Comparison of ENCODE assay signal across 13 mouse cellular contexts in the genomic region with DNA sequence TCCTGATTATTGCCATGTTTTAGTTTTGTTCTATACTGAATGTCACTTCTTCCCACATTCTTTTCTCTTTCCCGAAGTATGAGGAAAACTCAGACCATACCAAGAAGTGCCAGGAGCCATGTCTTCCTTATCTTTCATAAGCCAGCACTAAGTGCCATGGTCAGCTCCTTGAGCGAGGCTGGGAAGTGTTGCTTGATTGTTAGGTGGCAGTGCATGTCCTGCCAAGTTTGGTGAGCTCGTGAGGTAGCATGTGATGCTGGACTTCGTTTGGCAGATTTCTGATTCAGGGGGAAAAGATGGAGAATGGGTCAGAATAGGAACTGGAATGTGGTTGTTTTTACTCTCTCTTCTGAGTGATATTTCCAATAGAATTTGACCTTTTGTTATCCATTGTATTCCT.
A peak's percentile ranks its signal among the peaks of the same experiment; 100 is the strongest.
DNase-seq lines count a peak whose midpoint lies in the region; TF ChIP-seq lines count a peak whose summit lies in the region.
"Had no signal": no experiment of that assay in that cellular context is flagged by ENCODE, and none has a peak within 500 bp of the region (broad histone marks: within the 10 kb centered on the region; RNA-seq: fewer than 3 reads in every experiment).

No protein-coding gene starts in this region.

- no peak overlapping the region for H3K27ac ChIP-seq in heart, embryonic 10.5 days
- H3K27ac ChIP-seq in layer of hippocampus, adult 2 months = no peak overlapping the region
- H3K27ac ChIP-seq: embryonic facial prominence, embryonic 13.5 days had no signal

- 41% methylated on average over 4 of the region's 4 CpGs for WGBS in heart, embryonic 10.5 days

- DNase-seq in heart, adult 11 months = peak; percentile 91
- DNase-seq in heart, embryonic 10.5 days (ENCODE audit: low spot score) = no peak
- no peak for DNase-seq in layer of hippocampus, adult 2 months (ENCODE audit: low spot score in 2 of 2)
- DNase-seq in layer of hippocampus, adult 18-20 months (ENCODE audit: low spot score in 2 of 2) = no peak
- peak; percentile 51 for DNase-seq in heart, postnatal 4 days
- peak; percentile 29 for DNase-seq in lung, postnatal 25 days (ENCODE audit: low spot score)
- no peak for DNase-seq in adrenal gland, adult 18-20 months (ENCODE audit: low spot score in 2 of 2)
- no peak for DNase-seq in gastrocnemius, adult 18-20 months (ENCODE audit: low spot score)
- DNase-seq: adrenal gland, postnatal 10 days; layer of hippocampus, adult 9-11 months; right cerebral cortex, adult 18-20 months had no signal

- peak; percentile 27; the same call in 1 of the 2 replicates for TF ChIP-seq CTCF in layer of hippocampus, adult 2 months (conservative IDR thresholded peaks at IDR 0.05)

- H3K4me3 ChIP-seq in heart, embryonic 10.5 days = no peak overlapping the region
- no peak overlapping the region for H3K4me3 ChIP-seq in layer of hippocampus, adult 2 months
- H3K4me3 ChIP-seq: embryonic facial prominence, embryonic 13.5 days; megakaryocyte, embryonic 14.5 days had no signal

- H3K9me3 ChIP-seq in heart, embryonic 10.5 days = no peaks in the 10 kb centered on the region

- H3K27me3 ChIP-seq in heart, embryonic 10.5 days (ENCODE audit: insufficient read depth, poor library complexity, severe bottlenecking) = no peaks in the 10 kb centered on the region
- H3K27me3 ChIP-seq: embryonic facial prominence, embryonic 13.5 days; megakaryocyte, embryonic 14.5 days had no signal

- no peaks in the 10 kb centered on the region; the same call in 1 of the 2 replicates for H3K36me3 ChIP-seq in heart, embryonic 10.5 days
- H3K36me3 ChIP-seq: embryonic facial prominence, embryonic 13.5 days had no signal

- H3K4me1 ChIP-seq in heart, embryonic 10.5 days = peaks cover 24% of the 10 kb centered on the region

Comparison
In these comparisons a context has a peak if more than half of its experiments do, and no peak if none do; other contexts are left out.
1. DNase-seq: peak in heart, adult 11 months (single experiment), heart, postnatal 4 days (single experiment) and lung, postnatal 25 days (single experiment); none in heart, embryonic 10.5 days (single experiment), layer of hippocampus, adult 2 months (0 of 2), layer of hippocampus, adult 18-20 months (0 of 2), adrenal gland, adult 18-20 months (0 of 2) and gastrocnemius, adult 18-20 months (single experiment).